Mouse (Mus musculus): ENCODE results near the gene Fancf. TPM values are rescaled to one million over a fixed set of nuclear protein-coding genes. Genes with fewer than 3 reads are reported as not detected.
A peak's percentile ranks its signal among the peaks of the same experiment; 100 is the strongest.

The Fancf gene
- polyA plus RNA-seq, 1 experiment from 2014 or later: 2.7 TPM

DNA sequence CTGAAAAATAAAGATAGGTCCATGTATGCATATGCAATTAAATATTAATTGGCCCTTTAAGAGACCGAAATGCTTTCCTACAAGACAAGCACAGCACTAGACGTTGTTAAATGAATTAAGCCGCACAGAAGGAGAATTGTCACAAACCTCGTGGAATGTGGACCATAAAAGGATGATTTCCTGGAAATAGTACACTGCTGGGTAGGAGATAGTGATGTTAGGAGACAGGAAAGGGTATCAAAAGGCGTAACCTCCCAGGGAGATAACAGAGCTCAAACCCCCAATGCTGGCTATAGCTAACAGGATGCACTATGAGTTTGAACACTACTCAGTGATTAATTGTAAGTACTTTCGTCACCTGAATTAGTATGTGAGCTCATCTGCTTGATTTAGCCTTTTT lies 11.2 kb downstream of the Fancf start:
- ATAC-seq (no peak), DNase-seq (ENCODE audit: low read depth, low spot score) (no peak)
- ChIA-PET CTCF (interaction anchor here (1.2 to 2.7 kb wide), 2 partner anchors 12 to 16 kb away, joined by 3 to 18 read pairs; partner anchors contain the start of genes Fancf and Gas2), POLR2A (interaction anchor here (1.2 kb wide), 1 partner anchor 11 kb away, joined by 6 read pairs; the partner anchor contains the start of genes Fancf and Gas2)
- in situ Hi-C loops (cut with MboI; ENCODE audit: low pct_unique_long_range_greater_than_20kb): loop anchor here (10.0 kb wide), 1 partner anchor 114 kb away; no protein-coding TSS in a partner anchor
- H3K27me3 ChIP-seq: no peaks in the 10 kb centered on the region
- TF ChIP-seq CTCF (IDR thresholded peaks at IDR 0.05): no peak

DNA sequence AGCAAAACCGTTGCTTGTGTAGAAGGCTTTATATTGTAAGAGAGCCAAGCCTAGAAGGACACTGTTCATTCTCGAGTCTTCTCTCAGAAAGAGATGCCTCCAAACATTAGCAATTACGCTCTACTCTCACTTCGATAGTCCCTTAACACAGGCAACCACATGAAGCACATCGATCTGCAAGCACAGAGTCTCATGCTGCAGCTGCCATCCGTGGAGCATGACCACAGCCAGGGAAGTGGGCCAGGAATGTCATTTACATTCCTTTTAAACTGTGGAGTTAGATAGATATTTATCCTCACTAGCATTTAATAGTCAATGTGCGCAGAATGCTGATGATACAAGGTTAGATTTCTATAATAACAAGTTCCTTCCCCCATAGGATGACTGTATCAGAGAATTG lies 21.6 kb downstream of the Fancf start:
- no peak for DNase-seq (ENCODE audit: low read depth, low spot score)
- ChIA-PET POLR2A (no interaction called here), CTCF (interaction anchor here (1.2 kb wide), 2 partner anchors 9 kb away, joined by 3 to 5 read pairs; no protein-coding TSS in a partner anchor)
- TF ChIP-seq CTCF (IDR thresholded peaks at IDR 0.05): no peak
- no peaks in the 10 kb centered on the region for H3K27me3 ChIP-seq
- peak; percentile 96 for ATAC-seq
- in situ Hi-C loops (cut with MboI; ENCODE audit: low pct_unique_long_range_greater_than_20kb): no loop called here

DNA sequence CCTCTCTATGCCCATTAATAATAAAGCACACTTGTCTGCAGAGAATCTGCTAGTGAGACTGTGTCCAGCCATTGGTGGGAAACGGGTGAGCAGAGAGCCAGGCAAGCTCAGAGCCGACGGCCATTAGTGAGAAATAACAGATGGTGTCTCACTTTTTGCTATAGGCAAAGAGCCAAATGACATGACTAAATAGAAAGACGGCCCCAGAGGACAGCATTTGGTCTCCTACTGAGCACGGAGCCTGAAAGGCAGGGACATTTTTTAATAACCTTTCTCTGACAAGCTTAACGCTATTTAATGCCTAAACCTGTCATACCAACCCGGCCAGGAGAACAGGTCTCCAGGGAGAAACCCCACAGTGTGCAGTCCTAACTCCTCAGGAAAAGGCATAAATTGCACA lies 30.1 kb downstream of the Fancf start:
- ATAC-seq: peak; percentile 71

DNA sequence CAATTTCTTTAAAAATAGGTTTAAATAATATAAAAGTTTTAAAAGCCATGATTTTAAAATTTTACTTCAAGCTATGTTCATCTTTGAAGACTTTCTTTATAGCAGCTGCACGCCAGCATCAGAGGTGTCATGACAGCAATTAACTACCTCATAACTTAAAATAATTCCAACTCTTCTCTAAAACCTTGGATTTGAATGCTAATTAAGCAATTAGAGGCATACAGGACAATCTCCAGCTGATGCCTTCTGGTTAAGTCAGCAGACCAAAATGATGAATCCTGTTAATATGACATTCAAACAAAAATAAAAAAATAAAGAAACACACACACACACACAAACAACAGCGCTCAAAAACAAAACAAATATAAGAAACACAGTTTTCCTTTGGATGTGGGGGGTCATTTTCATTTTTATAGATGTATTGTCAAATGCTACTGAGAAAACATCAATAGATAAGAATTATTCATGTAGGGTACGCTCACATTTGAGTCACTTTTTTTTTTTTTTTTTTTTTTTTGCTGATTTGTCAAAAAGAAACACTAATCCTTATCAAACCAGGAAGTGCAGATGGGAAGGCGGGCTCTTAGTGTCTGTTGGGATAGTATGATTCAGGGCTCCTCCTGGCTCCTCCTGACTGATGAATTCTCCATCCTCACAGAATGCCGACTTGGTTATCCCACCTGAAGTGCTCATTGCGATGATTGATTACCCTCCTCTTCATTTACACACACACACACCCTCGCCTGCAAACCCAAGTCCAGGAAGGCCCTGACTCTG lies 38.3 kb downstream of the Fancf start:
- no peak for DNase-seq (ENCODE audit: low read depth, low spot score)
- ChIA-PET POLR2A (interaction anchor here (0.7 kb wide), 1 partner anchor 40 kb away, joined by 5 read pairs; no protein-coding TSS in a partner anchor), CTCF (no interaction called here)
- in situ Hi-C loops (cut with MboI; ENCODE audit: low pct_unique_long_range_greater_than_20kb): loop anchor here (10.0 kb wide), 1 partner anchor 141 kb away; no protein-coding TSS in a partner anchor
- no peak for ATAC-seq
- TF ChIP-seq CTCF (IDR thresholded peaks at IDR 0.05): no peak
- no peaks in the 10 kb centered on the region for H3K27me3 ChIP-seq

More for the DNA sequence above, 30.1 kb downstream of the Fancf start:
- no peak for DNase-seq (ENCODE audit: low read depth, low spot score)
- ChIA-PET POLR2A (no interaction called here), CTCF (interaction anchor here (1.0 to 1.9 kb wide), 5 partner anchors 8 to 141 kb away, joined by 3 to 6 read pairs (median 3); no protein-coding TSS in a partner anchor)
- TF ChIP-seq CTCF (IDR thresholded peaks at IDR 0.05): no peak
- no peaks in the 10 kb centered on the region for H3K27me3 ChIP-seq
- in situ Hi-C loops (cut with MboI; ENCODE audit: low pct_unique_long_range_greater_than_20kb): no loop called here

DNA sequence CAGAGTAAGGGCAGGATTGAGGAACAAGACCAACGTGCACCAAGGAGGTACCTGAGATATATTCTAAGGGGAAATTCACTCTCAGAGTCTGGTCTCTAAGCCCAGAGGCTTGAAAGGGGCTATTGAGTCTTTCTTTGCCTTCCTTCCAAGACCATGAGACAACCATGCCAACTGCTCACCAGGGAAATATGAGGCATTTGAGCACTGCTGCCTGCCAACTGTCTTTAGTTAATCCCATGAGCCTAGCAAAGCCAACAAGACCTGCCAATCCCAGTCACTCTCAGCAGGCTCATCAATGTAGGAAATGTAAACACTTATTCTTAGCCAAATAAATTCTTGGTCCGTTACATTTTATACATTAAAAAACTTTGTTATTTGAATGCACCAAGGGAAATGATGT lies 40.6 kb downstream of the Fancf start:
- CTCF ChIA-PET: no interaction called here
- ATAC-seq: no peak
- no peaks in the 10 kb centered on the region for H3K27me3 ChIP-seq
- in situ Hi-C loops (cut with MboI; ENCODE audit: low pct_unique_long_range_greater_than_20kb): loop anchor here (10.0 kb wide), 1 partner anchor 143 kb away; no protein-coding TSS in a partner anchor
- POLR2A ChIA-PET: no interaction called here
- no peak for DNase-seq (ENCODE audit: low read depth, low spot score)
- no peak for TF ChIP-seq CTCF (IDR thresholded peaks at IDR 0.05)

DNA sequence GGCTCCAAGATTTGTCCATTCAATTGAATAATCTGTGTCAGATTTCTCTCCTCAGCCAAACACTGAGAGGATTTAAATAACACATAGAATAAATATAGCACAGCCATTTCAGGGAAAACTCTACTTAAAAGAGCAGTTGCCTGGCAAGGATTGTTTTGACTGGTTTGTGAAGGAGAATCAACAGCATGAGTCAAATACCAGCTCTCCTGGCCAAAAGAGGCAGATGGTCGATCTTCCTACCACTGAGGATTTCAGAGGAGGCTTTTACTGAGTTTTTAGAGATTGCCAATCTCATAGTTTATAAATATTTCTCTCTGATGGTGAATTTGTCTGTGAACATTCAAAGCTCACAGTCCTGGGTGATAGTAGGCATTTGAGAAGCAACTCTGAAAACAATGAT lies 42.2 kb downstream of the Fancf start:
- ATAC-seq (no peak), DNase-seq (ENCODE audit: low read depth, low spot score) (no peak)
- TF ChIP-seq CTCF (IDR thresholded peaks at IDR 0.05): no peak
- POLR2A ChIA-PET: no interaction called here
- CTCF ChIA-PET: no interaction called here
- H3K27me3 ChIP-seq: no peaks in the 10 kb centered on the region
- in situ Hi-C loops (cut with MboI; ENCODE audit: low pct_unique_long_range_greater_than_20kb): loop anchor here (10.0 kb wide), 3 partner anchors 145 to 325 kb away; partner anchors contain the start of gene Slc17a6

DNA sequence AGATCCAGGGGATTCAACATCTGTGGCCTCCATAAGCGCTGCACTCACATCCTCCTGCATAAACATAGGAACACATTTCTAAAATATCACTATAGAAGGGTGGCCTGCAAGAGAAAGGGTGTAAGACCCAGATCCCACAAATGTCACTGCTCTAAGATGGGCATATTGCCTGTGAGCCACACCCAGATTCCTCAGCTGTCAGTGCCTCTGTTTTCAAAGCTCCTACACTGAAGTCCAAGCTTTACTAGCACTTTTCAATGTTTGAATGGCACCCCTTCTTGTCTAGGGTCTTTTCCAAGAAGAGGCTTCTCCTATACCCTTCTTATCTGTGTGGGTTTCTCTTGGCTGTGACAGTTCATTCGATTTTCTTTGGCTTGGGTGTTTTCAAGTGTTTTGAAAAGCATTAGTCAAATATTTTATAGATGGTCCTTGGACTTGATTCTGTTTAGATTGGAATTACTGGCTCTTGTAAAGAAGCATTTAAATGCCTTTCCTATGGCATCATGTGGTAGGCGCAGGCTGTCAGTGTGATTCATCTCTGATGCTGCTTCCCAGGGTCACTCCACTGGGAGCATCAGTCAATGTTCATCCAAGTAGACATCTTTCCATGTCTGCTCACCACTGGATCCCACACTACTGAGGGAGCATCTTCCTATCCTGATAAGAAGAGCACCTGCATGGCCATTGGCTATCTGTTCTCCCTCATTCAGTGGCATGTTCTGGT lies 43.7 kb downstream of the Fancf start:
- no peak for DNase-seq (ENCODE audit: low read depth, low spot score)
- H3K27me3 ChIP-seq: no peaks in the 10 kb centered on the region
- ChIA-PET POLR2A (no interaction called here), CTCF (interaction anchor here (1.0 to 1.4 kb wide), 3 partner anchors 10 to 154 kb away, joined by 3 to 5 read pairs (median 4); no protein-coding TSS in a partner anchor)
- peak; percentile 31 for ATAC-seq
- in situ Hi-C loops (cut with MboI; ENCODE audit: low pct_unique_long_range_greater_than_20kb): loop anchor here (10.0 kb wide), 2 partner anchors 194 to 324 kb away; partner anchors contain the start of gene Slc17a6
- TF ChIP-seq CTCF (IDR thresholded peaks at IDR 0.05): no peak

DNA sequence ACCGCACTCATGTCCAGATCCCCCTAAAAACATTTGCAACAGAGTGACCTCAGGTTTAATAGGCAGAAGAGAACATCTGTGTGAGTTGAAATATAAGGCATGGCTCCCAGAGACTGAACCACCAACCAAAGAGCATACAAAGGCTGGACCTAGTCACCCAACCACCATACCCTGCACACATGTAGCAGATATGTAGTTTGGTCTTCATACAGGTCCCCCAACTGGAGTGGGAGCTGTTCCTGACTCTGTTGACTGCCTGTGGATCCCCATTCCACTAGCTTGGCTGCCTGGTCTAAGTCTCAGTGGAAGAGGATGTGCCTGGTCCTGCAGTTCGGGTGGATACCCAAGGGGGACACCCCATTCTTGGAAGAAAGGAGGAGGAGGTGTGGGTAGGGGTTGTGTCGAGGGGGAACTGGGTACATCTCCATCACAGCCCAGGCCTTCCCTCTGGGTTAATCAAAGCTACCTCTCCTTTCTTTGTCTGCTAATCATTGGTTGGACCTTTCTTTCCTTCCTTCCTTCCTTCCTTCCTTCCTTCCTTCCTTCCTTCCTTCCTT lies 45.7 kb downstream of the Fancf start:
- CTCF ChIA-PET: interaction anchor here (1.2 to 2.5 kb wide), 4 partner anchors 9 to 198 kb away, joined by 3 to 13 read pairs (median 4); partner anchors contain the start of gene Slc17a6
- POLR2A ChIA-PET: no interaction called here
- no peak for DNase-seq (ENCODE audit: low read depth, low spot score)
- no peak for TF ChIP-seq CTCF (IDR thresholded peaks at IDR 0.05)
- no peaks in the 10 kb centered on the region for H3K27me3 ChIP-seq
- in situ Hi-C loops (cut with MboI; ENCODE audit: low pct_unique_long_range_greater_than_20kb): loop anchor here (10.0 kb wide), 2 partner anchors 192 to 322 kb away; partner anchors contain the start of gene Slc17a6
- no peak for ATAC-seq

DNA sequence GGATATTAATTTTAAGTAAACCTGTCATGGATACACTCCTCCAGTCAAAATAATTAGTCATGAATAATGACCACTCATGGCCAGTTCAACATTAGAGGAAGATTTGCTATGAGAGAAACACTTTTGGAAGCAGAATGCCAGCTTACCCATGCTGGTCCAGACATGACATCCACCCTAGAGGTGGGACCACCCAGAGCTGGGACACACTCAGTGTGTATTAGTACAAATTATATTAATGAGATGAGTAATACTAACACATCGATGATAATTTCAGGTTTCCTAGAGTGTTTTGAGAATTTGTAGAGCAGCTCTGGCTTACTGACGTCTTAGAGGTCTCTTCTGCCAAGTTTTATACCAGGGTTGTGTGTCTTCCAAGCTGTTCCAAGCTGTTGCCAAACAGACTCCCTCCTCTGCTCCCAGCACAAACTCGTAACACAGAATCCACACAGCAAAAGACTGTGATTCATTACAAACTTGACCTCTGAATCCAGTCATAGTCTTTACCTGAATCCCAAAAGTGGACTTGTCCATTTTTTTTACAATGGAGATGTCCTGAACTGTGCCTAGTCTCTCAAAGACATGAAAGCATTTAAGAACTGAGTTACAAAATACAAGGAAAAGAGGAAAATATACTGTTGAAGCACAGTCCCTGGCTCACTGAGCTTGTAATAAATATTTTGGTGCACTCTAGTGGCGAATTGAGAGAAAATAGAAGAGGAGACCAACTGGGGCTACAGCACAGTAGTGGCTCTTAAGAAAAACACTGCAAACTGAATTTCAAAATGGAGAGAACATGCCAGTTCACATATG lies 46.4 kb downstream of the Fancf start:
- no peak for DNase-seq (ENCODE audit: low read depth, low spot score)
- ChIA-PET CTCF (interaction anchor here (0.6 to 2.5 kb wide), 6 partner anchors 10 to 209 kb away, joined by 3 to 13 read pairs (median 3); partner anchors contain the start of gene Slc17a6), POLR2A (no interaction called here)
- in situ Hi-C loops (cut with MboI; ENCODE audit: low pct_unique_long_range_greater_than_20kb): loop anchor here (10.0 kb wide), 2 partner anchors 191 to 321 kb away; partner anchors contain the start of gene Slc17a6
- peak; percentile 71 for ATAC-seq
- TF ChIP-seq CTCF (IDR thresholded peaks at IDR 0.05): peak; percentile 55
- no peaks in the 10 kb centered on the region for H3K27me3 ChIP-seq

Other genes with a start within 250 kb of the Fancf start
- gene Slc17a6, start 240.3 kb downstream of the Fancf start, polyA plus RNA-seq (2021): not detected
- 2.8 TPM for gene Gas2, start 252 bp downstream of the Fancf start, polyA plus RNA-seq (2021)
- 9.5 TPM for gene Svip, start 143.8 kb upstream of the Fancf start, polyA plus RNA-seq (2021)
- not detected for gene 1700015G11Rik, start 153.5 kb upstream of the Fancf start, polyA plus RNA-seq (2021)